Mouse (Mus musculus): ENCODE measurements around the gene Zfp958.

GRCm38 (mm10) chr8:4678908-4679545, 66.1 kb downstream of the Zfp958 start:
- TF ChIP-seq POLR2A (IDR thresholded peaks at IDR 0.05; ENCODE audit: insufficient read depth, low read depth, low read length) = no peak
- TF ChIP-seq CTCF (IDR thresholded peaks at IDR 0.05) = no peak
- no peak for TF ChIP-seq EP300 (IDR thresholded peaks at IDR 0.05; ENCODE audit: insufficient read depth, low read depth, low read length)
